Mouse (Mus musculus): ENCODE results near the gene Samm50. TPM values are rescaled to one million over a fixed set of nuclear protein-coding genes. Genes with fewer than 3 reads are reported as not detected.

The Samm50 gene
- total and polyA plus RNA-seq, 2 experiments, result 11.5 to 46.4 TPM

- TF ChIP-seq POLR2A (IDR thresholded peaks at IDR 0.05; ENCODE audit: extremely low read depth, insufficient read depth, low read length) (no peak), CTCF (IDR thresholded peaks at IDR 0.05; ENCODE audit: low read depth, low read length) (no peak)
- no peak overlapping the region for H3K27ac ChIP-seq (replicated peaks; ENCODE audit: insufficient read depth, low read depth, low read length)
- no peaks in the 10 kb centered on the region for H3K4me1 ChIP-seq (ENCODE audit: control insufficient read depth, insufficient read depth, low read length)
- no peak for DNase-seq (ENCODE audit: extremely low read depth, low read depth, low spot score)
- H3K9ac ChIP-seq (ENCODE audit: low read depth, low read length), result no peak overlapping the region
- H3K79me2 ChIP-seq (ENCODE audit: control insufficient read depth, insufficient read depth, low read length), result no peaks in the 10 kb centered on the region
- H3K27me3 ChIP-seq (ENCODE audit: control insufficient read depth, insufficient read depth, low read length), result no peaks in the 10 kb centered on the region
- no peak overlapping the region for H3K4me3 ChIP-seq (ENCODE audit: insufficient read depth, low read depth, low read length)
- H3K36me3 ChIP-seq (ENCODE audit: control insufficient read depth, insufficient read depth, low read length), result no peaks in the 10 kb centered on the region
- 96% methylated on average over 6 of the region's 6 CpGs for WGBS
These were observed 70.6 kb downstream of the Samm50 start for GRCm38 (mm10) chr15:84262630-84263029.

GRCm38 (mm10) chr15:84263573-84263972 is 71.5 kb downstream of the Samm50 start:
- H3K4me3 ChIP-seq (ENCODE audit: insufficient read depth, low read depth, low read length), result no peak overlapping the region
- H3K4me1 ChIP-seq (ENCODE audit: control insufficient read depth, insufficient read depth, low read length), result no peaks in the 10 kb centered on the region
- TF ChIP-seq POLR2A (IDR thresholded peaks at IDR 0.05; ENCODE audit: extremely low read depth, insufficient read depth, low read length), result no peak
- no peak for TF ChIP-seq CTCF (IDR thresholded peaks at IDR 0.05; ENCODE audit: low read depth, low read length)
- no peak for DNase-seq (ENCODE audit: extremely low read depth, low read depth, low spot score)
- 78% methylated on average over 2 of the region's 2 CpGs for WGBS
- no peaks in the 10 kb centered on the region for H3K79me2 ChIP-seq (ENCODE audit: control insufficient read depth, insufficient read depth, low read length)
- H3K27me3 ChIP-seq (ENCODE audit: control insufficient read depth, insufficient read depth, low read length), result no peaks in the 10 kb centered on the region
- no peak overlapping the region for H3K27ac ChIP-seq (replicated peaks; ENCODE audit: insufficient read depth, low read depth, low read length)
- H3K9ac ChIP-seq (ENCODE audit: low read depth, low read length), result no peak overlapping the region
- no peaks in the 10 kb centered on the region for H3K36me3 ChIP-seq (ENCODE audit: control insufficient read depth, insufficient read depth, low read length)

GRCm38 (mm10) chr15:84265141-84265540 is 73.1 kb downstream of the Samm50 start:
- Histone ChIP-seq H3K27me3 (ENCODE audit: control insufficient read depth, insufficient read depth, low read length) (no peaks in the 10 kb centered on the region), H3K27ac (replicated peaks; ENCODE audit: insufficient read depth, low read depth, low read length) (no peak overlapping the region), H3K4me3 (ENCODE audit: insufficient read depth, low read depth, low read length) (no peak overlapping the region), H3K79me2 (ENCODE audit: control insufficient read depth, insufficient read depth, low read length) (no peaks in the 10 kb centered on the region), H3K9ac (ENCODE audit: low read depth, low read length) (no peak overlapping the region), H3K4me1 (ENCODE audit: control insufficient read depth, insufficient read depth, low read length) (no peaks in the 10 kb centered on the region), H3K36me3 (ENCODE audit: control insufficient read depth, insufficient read depth, low read length) (no peaks in the 10 kb centered on the region)
- WGBS, result 83% methylated on average over 11 of the region's 11 CpGs
- no peak for TF ChIP-seq CTCF (IDR thresholded peaks at IDR 0.05; ENCODE audit: low read depth, low read length)
- DNase-seq (ENCODE audit: extremely low read depth, low read depth, low spot score), result no peak

- TF ChIP-seq CTCF (IDR thresholded peaks at IDR 0.05; ENCODE audit: low read depth, low read length) (no peak), POLR2A (IDR thresholded peaks at IDR 0.05; ENCODE audit: extremely low read depth, insufficient read depth, low read length) (no peak)
- 91% methylated on average over 4 of the region's 4 CpGs for WGBS
- H3K4me1 ChIP-seq (ENCODE audit: control insufficient read depth, insufficient read depth, low read length), result no peaks in the 10 kb centered on the region
- H3K79me2 ChIP-seq (ENCODE audit: control insufficient read depth, insufficient read depth, low read length), result no peaks in the 10 kb centered on the region
- DNase-seq (ENCODE audit: extremely low read depth, low read depth, low spot score), result no peak
- H3K36me3 ChIP-seq (ENCODE audit: control insufficient read depth, insufficient read depth, low read length), result no peaks in the 10 kb centered on the region
- no peaks in the 10 kb centered on the region for H3K27me3 ChIP-seq (ENCODE audit: control insufficient read depth, insufficient read depth, low read length)
- H3K9ac ChIP-seq (ENCODE audit: low read depth, low read length), result no peak overlapping the region
- H3K4me3 ChIP-seq (ENCODE audit: insufficient read depth, low read depth, low read length), result no peak overlapping the region
- no peak overlapping the region for H3K27ac ChIP-seq (replicated peaks; ENCODE audit: insufficient read depth, low read depth, low read length)
These were observed 74.2 kb downstream of the Samm50 start for GRCm38 (mm10) chr15:84266290-84266689.

Other genes starting within 250 kb of the Samm50 start
- not detected in 2 replicates for gene Efcab6, start 126.9 kb upstream of the Samm50 start, total RNA-seq (2014; rRNA removed)
- gene Efcab6, start 126.9 kb upstream of the Samm50 start, polyA plus RNA-seq (2012; rRNA removed), result not detected in 2 replicates
- 0.13 TPM in 1 of 2 replicates, not detected in the other for gene Sult4a1, start 86.5 kb upstream of the Samm50 start, total RNA-seq (2014; rRNA removed)
- 0.06 TPM in 1 of 2 replicates, not detected in the other for gene Sult4a1, start 86.5 kb upstream of the Samm50 start, polyA plus RNA-seq (2012; rRNA removed)
- 0.07 and 0.28 TPM in 2 replicates for gene Pnpla5, start 69.1 kb upstream of the Samm50 start, total RNA-seq (2014; rRNA removed)
- gene Pnpla5, start 69.1 kb upstream of the Samm50 start, polyA plus RNA-seq (2012; rRNA removed), result 0.13 TPM in 1 of 2 replicates, not detected in the other
- gene Pnpla3, start 24.4 kb upstream of the Samm50 start, total RNA-seq (2014; rRNA removed), result 1.2 and 2.6 TPM in 2 replicates
- 4.7 and 10.6 TPM in 2 replicates for gene Pnpla3, start 24.4 kb upstream of the Samm50 start, polyA plus RNA-seq (2012; rRNA removed)
- 0.55 and 0.94 TPM in 2 replicates for gene Parvb, start 39.8 kb downstream of the Samm50 start, total RNA-seq (2014; rRNA removed)
- 1.4 and 2.0 TPM in 2 replicates for gene Parvb, start 39.8 kb downstream of the Samm50 start, polyA plus RNA-seq (2012; rRNA removed)
- 0.74 and 1.3 TPM in 2 replicates for gene Parvg, start 131.8 kb downstream of the Samm50 start, total RNA-seq (2014; rRNA removed)
- 0.85 and 0.95 TPM in 2 replicates for gene Parvg, start 131.8 kb downstream of the Samm50 start, polyA plus RNA-seq (2012; rRNA removed)